Mouse (Mus musculus): ENCODE measurements around the gene Ctsw. TPM values are rescaled to one million over a fixed set of nuclear protein-coding genes. Genes with fewer than 3 reads are reported as not detected.
A peak's percentile ranks its signal among the peaks of the same experiment; 100 is the strongest.

The Ctsw gene
- polyA plus RNA-seq, 1 experiment from 2014 or later: 0.82 TPM

GRCm38 (mm10) chr19:5444371-5444908, 23.9 kb downstream of the Ctsw start:
- peaks cover 4% of the 10 kb centered on the region; the same call in 1 of the 2 replicates for H3K9me3 ChIP-seq
- H3K4me3 ChIP-seq: no peak overlapping the region
- H3K9ac ChIP-seq: no peak overlapping the region
- 58% methylated on average over 9 of the region's 9 CpGs for WGBS
- H3K27ac ChIP-seq: no peak overlapping the region
- no peak for ATAC-seq (ENCODE audit: insufficient number of reproducible peaks, low FRiP score, low TSS enrichment, low read depth)
- H3K4me1 ChIP-seq: peaks cover 22% of the 10 kb centered on the region
- H3K36me3 ChIP-seq: no peaks in the 10 kb centered on the region
- peaks cover 44% of the 10 kb centered on the region for H3K27me3 ChIP-seq
- no peak overlapping the region for H3K4me2 ChIP-seq

DNA sequence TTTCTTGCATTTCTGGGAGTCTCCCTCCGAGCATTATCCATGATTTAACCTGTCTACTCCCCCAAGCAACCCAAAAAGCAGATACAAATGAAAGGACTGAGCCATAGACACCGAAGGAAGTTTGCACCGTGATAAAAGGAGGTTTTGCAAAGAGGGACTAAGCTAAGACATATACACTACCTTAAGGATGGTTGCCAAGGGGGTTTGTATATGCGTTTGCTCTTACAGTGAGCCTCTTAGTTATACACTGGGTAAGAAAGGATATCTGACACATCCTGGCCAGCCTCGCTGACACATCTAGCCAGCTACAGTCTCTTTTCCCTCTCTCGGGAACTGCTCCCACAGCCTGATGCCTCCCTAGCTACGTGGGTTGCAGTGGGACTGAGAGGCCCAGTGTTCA, 34.4 kb downstream of the Ctsw start:
- WGBS: 61% methylated on average over 7 of the region's 7 CpGs
- H3K4me2 ChIP-seq: 0 out of 2 replicates have a peak overlapping the region, but pooled peaks have one; percentile 67
- no peaks in the 10 kb centered on the region for H3K27me3 ChIP-seq
- no peak overlapping the region for H3K9ac ChIP-seq
- H3K9me3 ChIP-seq: no peaks in the 10 kb centered on the region
- 0 out of 2 replicates have a peak overlapping the region, but pooled peaks have one; percentile 17 for H3K27ac ChIP-seq
- H3K4me3 ChIP-seq: no peak overlapping the region
- no peaks in the 10 kb centered on the region for H3K36me3 ChIP-seq
- no peak for ATAC-seq (ENCODE audit: insufficient number of reproducible peaks, low FRiP score, low TSS enrichment, low read depth)
- H3K4me1 ChIP-seq: peaks cover 29% of the 10 kb centered on the region

DNA sequence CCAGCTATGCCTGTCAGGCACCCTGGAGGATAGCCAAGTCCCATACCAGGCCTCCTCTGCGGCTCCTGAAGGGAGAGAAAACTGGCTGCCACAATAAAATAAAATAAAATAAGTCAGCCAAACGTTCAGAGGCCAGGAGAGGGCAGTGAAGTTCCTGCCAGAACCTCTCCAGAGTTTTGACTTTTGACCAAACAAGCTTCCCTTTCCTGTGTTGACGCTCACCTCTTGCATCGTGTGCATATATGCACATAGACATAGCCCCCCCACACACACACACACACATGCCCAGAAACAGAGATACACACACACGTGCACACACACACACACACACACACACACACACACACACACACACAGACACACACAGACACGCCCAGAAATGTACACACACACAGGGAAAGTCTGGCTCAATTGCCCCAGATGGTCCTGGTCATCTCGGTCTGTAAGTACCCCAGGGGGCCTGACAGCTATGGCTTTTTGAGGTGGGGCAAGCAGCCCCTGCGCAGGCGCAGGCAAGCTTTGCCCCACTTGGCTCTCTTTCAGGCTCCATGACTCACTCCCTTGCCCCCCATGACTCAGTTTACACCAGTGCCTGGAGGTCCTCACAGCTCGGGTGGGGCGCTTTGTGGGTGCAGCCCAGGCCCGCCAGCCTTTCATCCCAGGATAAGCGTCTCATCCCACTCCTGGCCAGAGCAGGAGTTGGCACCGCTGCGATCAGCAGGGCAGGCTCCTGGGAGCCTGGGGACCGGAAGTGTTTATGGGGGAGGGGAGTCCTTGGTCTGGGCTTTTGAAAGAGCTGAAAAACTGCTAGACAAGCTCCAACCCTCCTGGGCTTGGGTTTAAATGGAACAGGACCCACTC, 35.1 kb downstream of the Ctsw start:
- H3K9me3 ChIP-seq: no peaks in the 10 kb centered on the region
- peak overlapping the region; percentile 72 for H3K27ac ChIP-seq
- peaks cover 29% of the 10 kb centered on the region for H3K4me1 ChIP-seq
- no peaks in the 10 kb centered on the region for H3K27me3 ChIP-seq
- H3K4me2 ChIP-seq: peak overlapping the region; percentile 67
- peak; percentile 57; the same call in 1 of the 2 replicates for ATAC-seq (ENCODE audit: insufficient number of reproducible peaks, low FRiP score, low TSS enrichment, low read depth)
- peaks cover 3% of the 10 kb centered on the region; the same call in 1 of the 2 replicates for H3K36me3 ChIP-seq
- WGBS: 3% methylated on average over 16 of the region's 16 CpGs
- H3K9ac ChIP-seq: peak overlapping the region; percentile 39; the same call in 1 of the 2 replicates
- peak overlapping the region; percentile 26 for H3K4me3 ChIP-seq

DNA sequence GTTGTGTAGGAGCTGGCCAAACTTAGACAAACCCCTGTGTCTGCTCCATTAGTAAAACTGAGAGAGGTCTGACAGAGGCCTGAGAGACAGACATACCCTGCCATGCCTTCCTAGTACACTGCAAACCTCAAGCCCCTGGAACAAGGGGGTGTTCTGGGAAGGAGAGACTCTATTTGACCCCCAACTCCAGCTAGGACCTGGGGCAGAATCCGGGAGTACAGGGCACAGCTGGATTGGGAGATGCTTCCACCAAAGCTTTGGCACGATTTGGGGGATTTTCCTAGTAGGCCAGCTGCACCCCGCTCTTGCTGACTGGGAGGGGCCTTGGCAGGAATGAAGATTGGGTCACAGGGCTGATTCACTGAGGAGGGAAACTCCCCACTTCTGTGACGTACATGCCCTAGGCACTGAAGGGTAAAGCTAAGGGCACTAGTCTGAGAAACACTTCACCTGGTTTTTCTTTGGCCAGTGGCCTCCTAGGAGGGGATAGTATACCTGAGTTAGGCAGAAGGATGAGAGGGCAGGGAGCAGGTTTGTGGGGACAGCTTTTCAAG, 36.3 kb downstream of the Ctsw start:
- Histone ChIP-seq H3K36me3 (peaks cover 6% of the 10 kb centered on the region), H3K9ac (no peak overlapping the region), H3K27me3 (no peaks in the 10 kb centered on the region), H3K9me3 (no peaks in the 10 kb centered on the region), H3K27ac (peak overlapping the region; percentile 72; the same call in 1 of the 2 replicates), H3K4me1 (peaks cover 32% of the 10 kb centered on the region), H3K4me2 (no peak overlapping the region), H3K4me3 (no peak overlapping the region)
- 62% methylated on average over 4 of the region's 4 CpGs for WGBS
- no peak for ATAC-seq (ENCODE audit: insufficient number of reproducible peaks, low FRiP score, low TSS enrichment, low read depth)

- H3K4me2 ChIP-seq: no peak overlapping the region
- ATAC-seq (ENCODE audit: insufficient number of reproducible peaks, low FRiP score, low TSS enrichment, low read depth): no peak
- 82% methylated on average over 1 of the region's 1 CpGs for WGBS
- no peak overlapping the region for H3K9ac ChIP-seq
- no peak overlapping the region for H3K27ac ChIP-seq
- H3K9me3 ChIP-seq: no peaks in the 10 kb centered on the region
- H3K4me3 ChIP-seq: no peak overlapping the region
- peaks cover 46% of the 10 kb centered on the region for H3K4me1 ChIP-seq
- peaks cover 17% of the 10 kb centered on the region for H3K36me3 ChIP-seq
- H3K27me3 ChIP-seq: no peaks in the 10 kb centered on the region
These were observed 37.9 kb downstream of the Ctsw start for GRCm38 (mm10) chr19:5430408-5430807.

GRCm38 (mm10) chr19:5429806-5430205, 38.5 kb downstream of the Ctsw start:
- H3K4me3 ChIP-seq: no peak overlapping the region
- H3K27ac ChIP-seq: no peak overlapping the region
- H3K36me3 ChIP-seq: peaks cover 17% of the 10 kb centered on the region
- ATAC-seq (ENCODE audit: insufficient number of reproducible peaks, low FRiP score, low TSS enrichment, low read depth): no peak
- H3K9me3 ChIP-seq: no peaks in the 10 kb centered on the region
- 66% methylated on average over 8 of the region's 8 CpGs for WGBS
- no peak overlapping the region for H3K9ac ChIP-seq
- no peak overlapping the region for H3K4me2 ChIP-seq
- peaks cover 46% of the 10 kb centered on the region for H3K4me1 ChIP-seq
- no peaks in the 10 kb centered on the region for H3K27me3 ChIP-seq

DNA sequence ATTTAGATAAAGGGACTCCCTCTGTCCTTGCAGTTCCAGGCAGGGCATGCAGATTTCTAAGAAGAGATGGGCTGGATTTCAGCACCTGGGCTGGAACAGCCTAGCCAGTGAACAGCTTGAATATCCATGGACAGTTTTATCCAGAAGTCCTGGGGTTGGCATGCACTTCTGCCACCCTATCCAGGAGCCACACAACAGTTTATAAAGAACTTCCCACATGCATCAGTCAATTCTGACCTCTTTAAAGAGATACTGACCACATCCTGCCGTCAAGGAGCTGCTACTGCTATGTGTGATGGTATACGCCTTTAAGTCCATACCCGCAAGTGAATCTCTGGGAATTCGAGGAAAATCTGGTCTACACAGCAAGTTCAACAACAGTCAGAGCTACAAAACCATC, 39.1 kb downstream of the Ctsw start:
- H3K4me2 ChIP-seq: no peak overlapping the region
- H3K4me1 ChIP-seq: peaks cover 45% of the 10 kb centered on the region
- H3K4me3 ChIP-seq: no peak overlapping the region
- no peaks in the 10 kb centered on the region for H3K27me3 ChIP-seq
- H3K9me3 ChIP-seq: no peaks in the 10 kb centered on the region
- WGBS: 79% methylated on average over 4 of the region's 4 CpGs
- H3K9ac ChIP-seq: no peak overlapping the region
- ATAC-seq (ENCODE audit: insufficient number of reproducible peaks, low FRiP score, low TSS enrichment, low read depth): no peak
- H3K36me3 ChIP-seq: peaks cover 17% of the 10 kb centered on the region
- no peak overlapping the region for H3K27ac ChIP-seq

- Histone ChIP-seq H3K27ac (no peak overlapping the region), H3K4me3 (no peak overlapping the region)
- WGBS: 63% methylated on average over 2 of the region's 2 CpGs
These were observed 40.2 kb downstream of the Ctsw start for GRCm38 (mm10) chr19:5428083-5428482.

DNA sequence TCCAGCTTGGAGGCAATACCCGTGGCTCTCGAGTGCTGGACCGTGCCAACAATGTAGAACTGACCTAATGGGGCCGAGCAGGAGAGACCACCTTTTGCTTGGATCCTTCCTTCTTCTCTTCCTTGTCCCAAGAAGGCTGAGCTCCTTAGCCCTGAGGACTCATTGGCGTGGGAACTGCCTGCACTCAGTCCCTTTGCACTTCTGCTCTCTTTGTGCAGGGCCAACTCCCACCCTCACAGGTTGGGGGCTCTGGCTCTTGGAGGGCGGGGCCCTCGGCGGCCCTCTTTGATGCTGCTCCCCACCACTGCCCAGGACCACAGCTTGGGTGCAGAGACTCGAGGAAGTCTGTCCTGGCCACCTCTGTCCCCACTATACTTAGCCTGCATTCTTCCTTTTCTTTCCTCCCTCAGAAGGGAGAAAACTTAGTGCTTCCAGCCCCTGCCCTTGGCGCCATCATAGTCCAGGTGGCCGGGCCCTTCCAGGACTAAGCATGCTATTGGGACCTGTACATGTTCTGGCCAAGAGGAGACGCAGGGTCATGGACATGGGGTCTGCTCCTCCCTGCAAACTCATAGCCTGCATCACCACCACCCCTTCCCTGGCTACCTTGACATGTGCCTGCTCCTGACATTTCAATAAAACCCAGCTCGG, 41.5 kb downstream of the Ctsw start:
- H3K27me3 ChIP-seq: no peaks in the 10 kb centered on the region
- peaks cover 31% of the 10 kb centered on the region for H3K36me3 ChIP-seq
- ATAC-seq (ENCODE audit: insufficient number of reproducible peaks, low FRiP score, low TSS enrichment, low read depth): no peak
- 91% methylated on average over 13 of the region's 13 CpGs for WGBS
- H3K9ac ChIP-seq: 0 out of 2 replicates have a peak overlapping the region, but pooled peaks have one; percentile 14
- peaks cover 43% of the 10 kb centered on the region for H3K4me1 ChIP-seq
- H3K9me3 ChIP-seq: no peaks in the 10 kb centered on the region
- peak overlapping the region; percentile 64; the same call in 1 of the 2 replicates for H3K4me2 ChIP-seq
- H3K27ac ChIP-seq: no peak overlapping the region
- H3K4me3 ChIP-seq: peak overlapping the region; percentile 81

More at GRCm38 (mm10) chr19:5428083-5428482, 40.2 kb downstream of the Ctsw start:
- no peak overlapping the region for H3K9ac ChIP-seq
- H3K4me2 ChIP-seq: no peak overlapping the region
- no peaks in the 10 kb centered on the region for H3K27me3 ChIP-seq
- H3K36me3 ChIP-seq: peaks cover 18% of the 10 kb centered on the region
- ATAC-seq (ENCODE audit: insufficient number of reproducible peaks, low FRiP score, low TSS enrichment, low read depth): no peak
- H3K4me1 ChIP-seq: peaks cover 45% of the 10 kb centered on the region
- H3K9me3 ChIP-seq: no peaks in the 10 kb centered on the region

- peak overlapping the region; percentile 81 for H3K4me3 ChIP-seq
- no peaks in the 10 kb centered on the region for H3K9me3 ChIP-seq
- no peak for ATAC-seq (ENCODE audit: insufficient number of reproducible peaks, low FRiP score, low TSS enrichment, low read depth)
- H3K9ac ChIP-seq: peak overlapping the region; percentile 89
- peaks cover 44% of the 10 kb centered on the region for H3K4me1 ChIP-seq
- H3K27me3 ChIP-seq: no peaks in the 10 kb centered on the region
- H3K4me2 ChIP-seq: peak overlapping the region; percentile 64
- peak overlapping the region; percentile 88 for H3K27ac ChIP-seq
- peaks cover 34% of the 10 kb centered on the region for H3K36me3 ChIP-seq
- 83% methylated on average over 18 of the region's 18 CpGs for WGBS
These were observed 42.3 kb downstream of the Ctsw start for GRCm38 (mm10) chr19:5425906-5426565.
